Mouse (Mus musculus) hindbrain, embryonic 16.5 days (tissue): ENCODE data around the gene Rptor. TPM values are rescaled to one million over a fixed set of nuclear protein-coding genes. Genes with fewer than 3 reads are reported as not detected.
A peak's percentile ranks its signal among the peaks of the same experiment; 100 is the strongest.

Experiments
- ATAC-seq: fragments of 200-750 bp; cut with Nextera tagmentation; 2 replicates; pipeline ENCODE4 v1.8.0; 2017; ENCODE audit warnings: moderate TSS enrichment, moderate library complexity
- H3K27ac ChIP-seq: fragments of 300-500 bp; sonication (generic); 2 replicates; pipeline ENCODE4 v1.5.1; 2014; ENCODE audit warnings: low read depth, mild to moderate bottlenecking, control low read depth, low read length, moderate library complexity
- H3K27me3 ChIP-seq: fragments of 300-500 bp; sonication (generic); replicated peaks from 2 replicates; pipeline ENCODE4 v1.6.1; 2014; ENCODE audit warnings: low read length; ENCODE audit not compliant: control insufficient read depth, insufficient read depth
- H3K36me3 ChIP-seq: fragments of 300-500 bp; sonication (generic); 2 replicates; pipeline ENCODE4 v1.6.1; 2014; ENCODE audit warnings: mild to moderate bottlenecking, low read length, moderate library complexity, mixed read lengths; ENCODE audit not compliant: control insufficient read depth, insufficient read depth
- H3K4me1 ChIP-seq: fragments of 300-500 bp; sonication (generic); 2 replicates; pipeline ENCODE4 v1.6.1; 2014; ENCODE audit warnings: low read depth, low read length; ENCODE audit not compliant: control insufficient read depth, insufficient read depth
- H3K4me2 ChIP-seq: fragments of 300-500 bp; sonication (generic); 2 replicates; pipeline ENCODE4 v1.6.1; 2014; ENCODE audit warnings: mild to moderate bottlenecking, low read length, control low read depth, moderate library complexity
- H3K4me3 ChIP-seq: fragments of 300-500 bp; sonication (generic); 2 replicates; pipeline ENCODE4 v1.5.1; 2014; ENCODE audit warnings: mild to moderate bottlenecking, low read length, control low read depth, moderate library complexity
- H3K9ac ChIP-seq: fragments of 300-500 bp; sonication (generic); 2 replicates; pipeline ENCODE4 v1.6.1; 2014; ENCODE audit warnings: low read depth, mild to moderate bottlenecking, control low read depth, low read length, moderate library complexity
- H3K9me3 ChIP-seq: fragments of 300-500 bp; sonication (generic); 2 replicates; pipeline ENCODE4 v1.6.1; 2014; ENCODE audit warnings: mild to moderate bottlenecking, low read length, moderate library complexity; ENCODE audit not compliant: control insufficient read depth
- WGBS: fragments of 180-500 bp; shearing (Covaris S2); extraction: QIAGEN DNeasy Blood & Tissue Kit; methylation state at CpG from one replicate; pipeline ENCODE4 v1.1.7; 2014; 5-methylcytosine and 5-hydroxymethylcytosine counted together
- polyA plus RNA-seq: library from polyadenylated mRNA; unstranded; fragments of >200 nt; fragmentation: Nextera tagmentation; extraction: Ambion mirVana; gene quantifications from 2 replicates; pipeline ENCODE4 v1.2.1, GENCODE M21; 2015

The Rptor gene
- polyA plus RNA-seq, 1 experiment from 2014 or later: 8.5 TPM

DNA sequence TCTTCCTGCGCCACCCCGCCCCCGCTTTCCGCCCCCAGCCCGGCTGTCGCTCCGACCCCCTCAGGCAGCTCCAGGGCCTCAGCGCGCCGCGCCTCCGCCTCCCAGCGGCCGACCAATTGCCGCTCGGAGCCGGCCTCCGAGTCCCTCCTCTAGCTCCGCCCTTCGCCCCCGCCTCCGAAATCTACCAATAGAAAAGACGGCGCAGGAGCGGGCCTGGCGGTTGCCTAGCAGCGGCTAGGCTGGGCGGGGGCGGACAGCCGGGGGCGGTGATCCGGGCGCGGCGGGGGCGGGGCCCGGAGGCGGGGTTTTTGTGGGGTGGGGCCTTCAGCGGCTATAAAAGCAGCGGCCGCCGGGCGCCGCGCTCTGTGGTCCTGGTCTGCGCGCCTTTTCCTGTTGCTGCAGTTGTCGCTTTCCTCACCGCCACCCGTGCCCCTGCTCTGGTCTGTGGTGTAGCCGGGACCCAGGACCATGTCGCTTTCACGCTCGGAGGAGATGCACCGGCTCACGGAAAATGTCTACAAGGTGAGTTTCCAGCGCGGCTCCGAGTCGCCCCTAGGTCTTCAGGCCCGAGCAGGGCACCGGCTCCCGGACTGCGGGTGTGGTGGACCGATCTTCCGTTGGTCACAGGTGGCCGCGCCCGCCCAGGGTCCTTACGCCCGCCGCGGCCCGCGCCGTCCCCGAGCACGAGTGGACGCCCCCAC, 340.2 kb downstream of the Rptor start, which contains the start of gene Baiap2:
Baiap2 (plus strand) TSS at position 37 of the 701 bp plus-strand sequence.
- Histone ChIP-seq H3K4me2 (peak within 1 kb of the TSS; percentile 93), H3K4me1 (peaks cover 28% of the 10 kb centered on the region), H3K27me3 (no peaks in the 10 kb centered on the region), H3K36me3 (no peaks in the 10 kb centered on the region), H3K9me3 (no peaks in the 10 kb centered on the region), H3K27ac (peak within 1 kb of the TSS; percentile 84), H3K4me3 (peak within 1 kb of the TSS; percentile 72), H3K9ac (peak within 1 kb of the TSS; percentile 79)
- under 1% methylated on average over 46 of the region's 79 CpGs for WGBS
- peak; percentile 98 for ATAC-seq

DNA sequence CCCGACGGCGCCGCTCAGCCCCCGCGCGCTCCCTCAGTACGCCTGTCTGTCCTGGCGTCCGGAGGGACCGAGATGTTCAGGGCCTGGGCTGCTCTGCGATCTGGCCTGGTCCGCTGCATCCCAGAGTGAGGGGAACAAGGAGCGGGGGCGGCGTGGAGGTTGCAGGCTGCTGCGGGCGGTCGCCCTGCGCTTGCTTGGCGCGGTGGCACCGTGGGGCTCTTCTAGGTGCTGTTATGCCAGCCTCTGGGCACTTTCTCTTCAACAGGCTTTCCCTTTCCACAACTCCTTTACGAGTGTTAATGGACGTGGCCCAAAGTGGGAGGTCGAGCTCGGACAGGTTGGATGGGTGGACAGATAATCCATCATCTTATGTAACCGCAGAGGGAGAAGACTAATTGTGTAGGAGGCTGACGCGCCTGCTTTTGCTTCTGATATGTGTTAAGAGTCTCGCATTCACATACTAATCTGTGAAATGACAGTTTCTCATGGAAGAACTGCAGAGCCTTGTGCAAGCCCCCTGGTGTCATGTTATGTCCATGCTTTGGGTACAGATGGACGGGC, 340.8 kb downstream of the Rptor start:
- Histone ChIP-seq H3K4me2 (peak overlapping the region; percentile 93), H3K27ac (peak overlapping the region; percentile 66), H3K36me3 (no peaks in the 10 kb centered on the region), H3K27me3 (no peaks in the 10 kb centered on the region), H3K4me1 (peaks cover 31% of the 10 kb centered on the region), H3K9me3 (no peaks in the 10 kb centered on the region), H3K9ac (peak overlapping the region; percentile 72), H3K4me3 (peak overlapping the region; percentile 72)
- 3% methylated on average over 28 of the region's 32 CpGs for WGBS
- no peak; the same call in 1 of the 2 replicates for ATAC-seq

GRCm38 (mm10) chr11:119945343-119945742, 342.6 kb downstream of the Rptor start:
- Histone ChIP-seq H3K4me2 (peak overlapping the region; percentile 93), H3K9me3 (no peaks in the 10 kb centered on the region), H3K4me3 (no peak overlapping the region), H3K4me1 (peaks cover 22% of the 10 kb centered on the region), H3K9ac (no peak overlapping the region), H3K27me3 (no peaks in the 10 kb centered on the region), H3K27ac (no peak overlapping the region), H3K36me3 (no peaks in the 10 kb centered on the region)
- ATAC-seq: no peak
- WGBS: 76% methylated on average over 7 of the region's 7 CpGs

DNA sequence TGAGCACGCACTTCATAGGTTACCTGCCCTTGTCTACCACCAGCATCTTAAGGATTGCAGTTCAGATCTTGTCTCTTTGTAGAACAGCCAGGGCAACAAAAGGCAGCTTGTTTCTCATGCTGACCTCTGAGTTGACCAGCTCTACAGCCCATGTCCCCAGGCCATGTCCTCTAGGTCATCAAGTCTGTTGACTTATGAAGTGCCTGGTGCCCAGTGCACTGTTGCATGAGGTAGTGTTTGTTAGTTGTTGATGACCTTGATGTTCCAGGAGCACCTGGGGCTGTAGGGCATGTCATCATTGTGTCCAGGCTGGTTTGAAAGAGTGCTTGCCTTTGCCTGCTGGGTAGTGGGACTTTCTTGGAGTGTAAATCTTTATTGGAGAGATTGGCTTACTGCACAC, 344.7 kb downstream of the Rptor start:
- no peak overlapping the region for H3K4me3 ChIP-seq
- no peak for ATAC-seq
- peaks cover 23% of the 10 kb centered on the region for H3K4me1 ChIP-seq
- H3K9ac ChIP-seq: no peak overlapping the region
- H3K27me3 ChIP-seq: no peaks in the 10 kb centered on the region
- no peaks in the 10 kb centered on the region for H3K36me3 ChIP-seq
- WGBS: 94% methylated on average over 1 of the region's 1 CpGs
- H3K27ac ChIP-seq: no peak overlapping the region
- no peak overlapping the region for H3K4me2 ChIP-seq
- no peaks in the 10 kb centered on the region for H3K9me3 ChIP-seq

GRCm38 (mm10) chr11:119947897-119948296, 345.2 kb downstream of the Rptor start:
- Histone ChIP-seq H3K9me3 (no peaks in the 10 kb centered on the region), H3K4me3 (no peak overlapping the region), H3K36me3 (no peaks in the 10 kb centered on the region), H3K4me2 (no peak overlapping the region), H3K27ac (no peak overlapping the region), H3K27me3 (no peaks in the 10 kb centered on the region), H3K4me1 (peaks cover 28% of the 10 kb centered on the region), H3K9ac (no peak overlapping the region)
- ATAC-seq: no peak
- WGBS: 72% methylated on average over 2 of the region's 2 CpGs

- H3K9ac ChIP-seq: no peak overlapping the region
- no peak overlapping the region for H3K27ac ChIP-seq
- no peaks in the 10 kb centered on the region for H3K36me3 ChIP-seq
- H3K4me3 ChIP-seq: no peak overlapping the region
- no peaks in the 10 kb centered on the region for H3K27me3 ChIP-seq
- H3K4me1 ChIP-seq: peaks cover 31% of the 10 kb centered on the region
- ATAC-seq: no peak
- H3K4me2 ChIP-seq: no peak overlapping the region
- no peaks in the 10 kb centered on the region for H3K9me3 ChIP-seq
- WGBS: 66% methylated on average over 4 of the region's 4 CpGs
Observed at GRCm38 (mm10) chr11:119948305-119948704, 345.6 kb downstream of the Rptor start.

DNA sequence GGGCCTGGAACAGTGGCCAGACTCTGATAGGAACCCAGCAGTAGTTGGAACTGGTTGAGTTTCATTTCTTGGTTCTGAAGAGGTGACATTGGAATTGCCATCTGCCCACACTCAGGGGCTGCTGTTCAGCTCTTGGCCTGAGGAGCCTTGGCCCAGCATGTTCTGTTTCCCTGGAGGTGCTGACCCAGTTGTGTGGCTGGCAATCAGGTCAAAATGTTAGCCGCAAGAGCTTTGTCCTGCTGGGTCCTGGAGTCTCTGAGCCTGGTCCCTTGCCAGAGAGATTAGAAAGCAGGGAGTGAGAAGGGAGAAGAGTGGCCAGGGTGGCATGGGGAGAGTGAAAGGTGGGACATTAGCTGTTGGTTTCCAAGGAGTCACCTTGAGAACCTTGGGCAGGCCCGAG, 346.1 kb downstream of the Rptor start:
- Histone ChIP-seq H3K27ac (no peak overlapping the region; the same call in 1 of the 2 replicates), H3K27me3 (no peaks in the 10 kb centered on the region), H3K36me3 (no peaks in the 10 kb centered on the region), H3K4me1 (peaks cover 28% of the 10 kb centered on the region), H3K4me2 (no peak overlapping the region), H3K9ac (no peak overlapping the region), H3K9me3 (no peaks in the 10 kb centered on the region), H3K4me3 (no peak overlapping the region)
- no peak for ATAC-seq
- WGBS: 86% methylated on average over 2 of the region's 2 CpGs

Other genes with a start within 250 kb of the Rptor start
- gene Sgsh, start 247.4 kb upstream of the Rptor start, polyA plus RNA-seq: 3.6 and 5.2 TPM in 2 replicates
- gene Slc26a11, start 247.3 kb upstream of the Rptor start, polyA plus RNA-seq: 7.5 and 8.0 TPM in 2 replicates
- gene Rnf213, start 209.8 kb upstream of the Rptor start, polyA plus RNA-seq: 1.0 and 1.1 TPM in 2 replicates
- 15.1 and 17.1 TPM in 2 replicates for gene Endov, start 111.6 kb upstream of the Rptor start, polyA plus RNA-seq
- 15.6 and 22.4 TPM in 2 replicates for gene Nptx1, start 55.2 kb upstream of the Rptor start, polyA plus RNA-seq